Mouse (Mus musculus) layer of hippocampus, adult 11-12 months (tissue): ENCODE measurements at regions not wholly inside any gene's neighbourhood (a gene's known extent, or its start where the extent isn't known, plus 50 kb on each side); places are given as distances from the start of the nearest gene placed in this dataset.
A peak's percentile ranks its signal among the peaks of the same experiment; 100 is the strongest.

ENCODE experiments used
- DNase-seq: peaks from one replicate; pipeline ENCODE4 v3.0.0; 2022; ENCODE audit warnings: low spot score

DNA sequence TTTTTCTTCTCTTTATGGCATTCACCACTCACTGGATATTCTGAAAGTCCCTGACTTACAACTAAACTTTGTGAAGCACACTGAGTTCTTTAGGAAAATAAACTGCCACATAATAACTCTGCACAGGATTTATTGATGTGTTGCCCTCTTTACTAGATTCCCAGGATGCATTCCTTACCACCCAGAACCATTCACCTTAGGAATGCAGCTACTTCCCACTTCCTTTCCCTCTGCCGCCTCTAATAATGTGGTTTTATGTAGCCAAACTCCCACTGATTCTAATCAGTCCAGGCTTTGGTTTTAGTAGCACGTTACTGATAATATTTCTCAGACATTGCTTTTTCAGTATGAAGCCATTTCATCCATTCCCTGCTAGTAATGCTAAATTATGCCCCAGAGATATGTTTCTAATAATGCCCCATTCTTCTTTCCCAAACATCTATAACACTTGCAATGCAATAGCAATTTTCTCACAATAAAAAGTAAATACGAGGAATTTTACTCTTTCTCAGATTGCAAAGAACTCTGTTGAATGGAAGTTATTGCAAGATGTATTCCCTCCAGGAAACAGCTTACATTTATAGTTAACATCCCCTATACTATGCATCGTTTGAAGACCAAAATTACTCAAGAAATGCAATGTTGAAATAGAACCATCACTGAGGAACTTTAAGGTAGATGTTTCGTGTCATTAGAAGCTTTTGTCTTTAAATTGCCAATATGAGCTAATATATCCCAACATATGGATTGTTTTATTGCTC lies 145.2 kb upstream of the Zpld1 start:
- DNase-seq: no peak

DNA sequence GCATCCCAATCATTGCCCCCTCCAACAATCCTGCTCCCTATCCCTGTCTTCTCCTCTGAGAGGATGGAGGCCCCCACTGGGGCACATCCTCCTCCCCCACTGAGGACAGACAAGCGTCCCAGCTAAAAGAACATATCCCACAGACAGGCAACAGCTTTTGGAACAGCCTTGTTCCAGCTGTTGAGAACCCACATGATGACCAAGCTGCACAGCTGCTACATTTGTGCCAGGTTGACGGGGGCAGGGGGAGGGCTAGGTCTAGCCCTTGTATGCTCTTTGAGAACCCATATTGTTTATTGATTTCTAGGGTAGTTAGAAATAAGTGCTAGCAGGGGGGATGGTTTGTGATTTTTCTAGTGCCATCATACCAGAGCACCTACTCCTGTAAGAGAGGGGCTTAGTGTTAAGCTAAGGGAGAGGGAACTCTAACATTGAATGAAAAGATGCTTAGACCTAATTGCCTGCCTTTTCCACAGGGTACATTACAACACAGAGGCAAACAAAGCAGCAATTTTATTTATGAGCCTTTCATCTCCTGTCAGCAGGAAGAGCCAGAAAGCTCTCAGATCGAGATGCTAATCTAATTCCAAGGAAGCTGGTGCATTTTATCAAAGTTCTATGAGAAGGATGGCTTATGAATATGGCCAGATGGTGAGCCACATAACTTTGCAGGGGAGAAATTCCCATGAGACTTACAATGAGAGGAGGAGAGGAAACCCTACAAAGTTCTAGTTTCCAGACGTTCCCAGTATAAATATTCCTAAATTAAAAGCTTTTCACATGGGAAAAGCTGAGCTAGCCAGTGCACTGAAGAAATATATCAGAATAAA lies 137.6 kb upstream of the Zpld1 start:
- peak; percentile 11 for DNase-seq

DNA sequence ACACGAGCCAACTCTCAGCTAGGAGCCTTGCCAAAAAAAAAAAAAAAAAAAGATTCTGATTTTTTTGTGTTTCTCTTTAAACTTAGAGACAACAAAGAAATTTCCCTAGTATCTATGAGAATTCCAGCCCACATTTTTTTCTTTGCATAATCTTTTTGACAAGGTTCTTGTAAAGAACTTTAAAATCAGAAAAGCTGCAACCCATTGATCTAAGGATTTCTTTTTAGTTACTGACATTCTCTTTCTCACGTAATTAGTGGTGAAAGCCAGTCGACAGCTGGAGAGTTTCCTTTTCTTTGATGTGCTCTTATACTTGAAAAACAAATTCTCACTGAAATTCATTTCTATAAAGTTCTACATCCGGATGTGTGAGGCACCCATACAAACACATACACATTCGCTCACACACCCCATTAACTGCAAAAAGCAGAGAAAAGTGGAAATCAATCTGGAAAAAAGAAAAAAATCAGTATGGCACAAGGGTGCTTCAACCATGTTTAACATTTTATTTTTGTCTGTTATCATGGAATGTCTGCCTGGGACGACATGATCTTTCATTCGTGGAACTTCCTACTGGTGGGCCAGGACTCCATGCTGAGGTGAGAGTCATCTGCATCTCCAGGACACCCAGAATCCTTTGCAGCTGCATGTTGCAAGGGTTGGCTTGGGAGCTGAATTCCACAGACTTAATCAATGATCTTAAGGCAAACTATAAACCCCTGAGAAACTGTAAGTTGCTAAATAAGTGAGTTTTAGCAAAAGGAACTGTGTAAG lies 124.0 kb upstream of the Zpld1 start:
- DNase-seq: no peak

DNA sequence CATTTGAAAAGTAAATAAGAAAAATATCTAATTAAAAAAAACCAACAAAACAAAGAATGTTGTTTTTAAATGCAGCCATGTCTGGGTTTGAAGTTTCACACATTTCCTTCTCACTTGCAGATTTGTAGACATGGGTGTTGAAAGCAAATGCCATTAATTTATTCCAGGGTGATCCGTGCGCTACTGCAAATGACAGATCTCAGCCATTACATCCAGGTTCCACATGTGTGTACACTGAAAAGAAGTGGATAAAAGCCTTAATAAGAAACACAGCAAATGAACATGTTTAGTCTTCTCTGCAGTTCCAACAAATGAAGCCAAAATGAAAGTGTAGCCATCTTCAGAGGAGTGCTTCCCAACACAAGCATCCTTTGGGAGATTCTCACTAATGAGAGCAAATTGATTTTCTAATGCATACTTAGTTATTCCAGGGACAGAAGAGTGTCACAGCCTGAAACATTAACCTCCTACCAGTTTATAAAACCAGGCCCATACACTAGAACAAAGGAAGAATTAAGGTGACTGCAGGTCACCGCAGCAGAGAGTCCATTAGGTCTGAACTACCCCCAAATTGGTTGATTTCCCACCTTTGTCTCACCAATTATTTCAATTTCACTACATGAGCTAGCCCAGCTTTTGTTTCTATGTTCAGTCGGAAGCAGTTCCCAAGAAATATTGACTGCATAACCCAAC lies 123.2 kb upstream of the Zpld1 start:
- DNase-seq: no peak

DNA sequence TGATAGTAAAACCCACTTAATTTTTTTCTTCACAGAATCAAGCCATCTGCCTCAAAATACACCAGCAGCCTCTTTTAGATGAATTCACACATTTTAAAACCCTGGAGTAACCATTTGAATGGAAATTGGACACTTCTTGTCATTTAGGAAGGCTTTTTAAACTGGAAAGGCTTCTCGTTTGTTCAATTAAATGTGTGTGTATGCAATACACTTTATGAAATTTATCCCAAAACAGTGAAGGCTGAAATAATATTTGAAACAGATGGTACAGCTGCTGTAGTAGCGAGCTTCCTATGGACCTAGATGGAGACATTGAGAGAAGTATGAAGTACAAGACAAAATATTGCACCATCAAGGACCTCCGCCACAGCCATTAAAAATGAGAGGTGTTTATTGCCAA lies 121.1 kb upstream of the Zpld1 start:
- no peak for DNase-seq

DNA sequence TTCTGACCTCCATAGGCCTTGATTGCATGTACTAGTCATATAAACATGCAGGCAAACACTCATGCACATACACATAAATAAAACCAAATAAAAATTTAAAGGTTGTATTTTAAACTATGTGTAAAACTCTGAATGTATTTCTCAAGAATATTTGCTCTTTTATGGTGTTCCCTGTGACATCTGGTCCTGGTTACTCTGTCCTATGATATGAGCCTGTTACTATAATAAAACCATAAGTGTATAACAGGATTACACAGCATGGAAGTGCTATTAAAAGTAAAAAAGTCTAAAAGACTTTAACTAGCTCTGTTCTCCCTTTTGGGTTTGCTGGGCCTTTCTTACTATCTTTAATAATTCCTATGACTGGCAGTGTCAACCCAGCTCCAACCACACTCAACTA lies 103.0 kb upstream of the Zpld1 start:
- DNase-seq: no peak

DNA sequence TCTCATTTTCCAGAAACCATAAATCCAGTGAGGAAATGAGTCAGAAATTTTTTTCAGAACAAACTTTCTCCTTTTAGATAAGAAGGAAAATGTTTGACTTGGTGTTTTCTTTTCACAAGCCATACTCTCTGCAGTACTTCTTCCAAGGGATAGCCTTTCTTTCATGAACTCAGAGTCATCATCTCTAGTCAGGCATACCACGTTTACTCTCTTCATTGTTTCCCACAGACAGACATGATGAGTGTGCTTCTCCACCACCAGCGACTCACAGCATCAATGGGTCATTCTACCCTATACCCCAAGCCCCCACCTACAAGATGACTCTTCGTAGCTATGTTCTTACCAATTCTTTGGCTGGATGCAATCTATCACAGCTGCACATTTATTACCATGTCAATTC lies 97.1 kb upstream of the Zpld1 start:
- no peak for DNase-seq

DNA sequence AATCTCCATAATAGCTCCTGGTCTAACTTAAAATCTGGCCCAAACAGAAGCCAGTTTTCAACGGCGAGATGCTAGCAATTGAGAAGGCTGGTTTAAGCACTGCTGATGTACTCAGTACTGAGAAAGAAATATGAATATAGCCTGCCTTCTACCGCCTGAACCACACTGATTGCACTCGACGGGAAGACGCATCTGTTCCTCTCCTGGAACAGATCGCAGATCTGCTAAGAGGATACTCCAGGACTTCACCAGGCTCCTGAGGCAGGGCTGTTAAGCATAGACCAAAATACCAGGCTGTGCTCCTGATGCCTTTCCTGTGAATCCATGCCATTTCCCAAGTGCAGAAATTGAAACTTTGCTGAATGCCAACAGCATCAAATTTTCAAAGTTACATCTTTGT lies 92.6 kb upstream of the Zpld1 start:
- no peak for DNase-seq

DNA sequence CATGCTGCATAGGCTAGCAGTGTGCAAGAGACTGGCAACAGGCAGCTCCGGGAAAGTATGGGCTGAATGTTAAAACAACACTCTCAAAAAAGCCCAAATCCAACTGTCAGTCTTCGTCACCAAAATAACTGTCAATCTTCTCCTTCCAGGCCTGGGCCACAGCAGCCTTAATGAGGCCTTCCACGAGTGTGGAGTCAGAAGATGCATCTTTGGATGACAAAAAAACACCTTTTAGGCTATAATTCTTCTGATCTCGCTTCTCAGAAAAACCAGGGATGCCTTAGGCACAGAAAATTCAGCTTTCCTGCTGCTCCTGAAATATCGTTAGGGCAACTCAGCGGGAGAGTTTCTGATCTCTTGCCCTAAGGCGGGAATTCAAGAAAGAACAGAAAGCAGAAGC lies 82.2 kb upstream of the Zpld1 start:
- DNase-seq: no peak

DNA sequence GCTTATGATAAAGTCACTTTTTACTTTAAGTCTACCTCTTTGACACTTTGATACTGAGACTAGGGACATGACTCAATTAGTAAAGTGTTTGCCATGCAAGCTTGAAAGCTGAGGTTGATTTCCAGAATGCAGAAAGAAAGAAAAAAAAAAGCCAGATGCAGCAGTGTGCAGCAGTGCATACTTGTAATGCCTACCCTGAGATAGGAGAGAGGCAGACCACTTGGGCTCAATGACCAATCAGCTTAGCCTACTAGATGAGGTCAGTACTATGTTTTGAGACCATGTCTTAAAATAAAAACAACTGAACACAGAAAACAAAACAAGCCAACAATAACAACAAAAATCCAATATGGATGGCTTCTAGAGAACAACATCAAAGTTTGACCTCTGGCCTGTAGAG lies 81.4 kb upstream of the Zpld1 start:
- DNase-seq: no peak

DNA sequence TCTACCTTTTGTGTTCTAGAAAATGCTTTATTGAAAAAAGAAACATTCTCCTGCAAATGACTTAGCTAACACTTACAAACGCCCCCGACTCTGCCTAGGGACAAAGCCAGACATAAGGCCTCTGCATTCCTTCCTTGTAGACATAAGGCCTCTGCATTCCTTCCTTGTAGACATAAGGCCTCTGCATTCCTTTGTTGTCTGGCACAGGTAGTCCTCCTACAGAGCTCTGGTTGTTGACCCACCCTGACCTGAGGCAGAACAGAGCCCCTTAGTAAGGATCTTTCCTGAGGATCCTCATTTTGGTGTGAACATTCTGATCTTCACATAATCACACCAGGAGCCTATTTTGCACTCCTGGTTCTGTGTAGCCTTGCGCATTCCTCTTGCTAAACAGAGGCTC lies 80.9 kb upstream of the Zpld1 start:
- no peak for DNase-seq

DNA sequence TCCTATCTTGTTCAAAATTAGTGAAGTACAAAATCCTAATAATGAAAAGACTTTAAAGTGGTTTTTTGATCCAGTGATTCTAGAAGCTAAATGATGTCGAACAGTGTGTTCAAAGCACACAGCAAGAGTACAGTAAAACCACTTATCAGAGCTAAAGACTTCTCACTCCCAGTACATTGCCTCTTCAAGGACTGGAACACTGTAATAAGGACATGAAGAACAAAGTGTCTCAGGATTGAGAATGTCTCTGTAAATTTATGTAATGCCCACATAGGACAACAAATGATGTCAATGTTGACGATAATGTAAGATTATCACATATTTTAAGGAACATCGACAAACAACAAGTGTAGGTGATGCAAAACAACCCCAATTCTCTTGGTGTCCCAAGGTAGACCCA lies 78.1 kb upstream of the Zpld1 start:
- DNase-seq: no peak

DNA sequence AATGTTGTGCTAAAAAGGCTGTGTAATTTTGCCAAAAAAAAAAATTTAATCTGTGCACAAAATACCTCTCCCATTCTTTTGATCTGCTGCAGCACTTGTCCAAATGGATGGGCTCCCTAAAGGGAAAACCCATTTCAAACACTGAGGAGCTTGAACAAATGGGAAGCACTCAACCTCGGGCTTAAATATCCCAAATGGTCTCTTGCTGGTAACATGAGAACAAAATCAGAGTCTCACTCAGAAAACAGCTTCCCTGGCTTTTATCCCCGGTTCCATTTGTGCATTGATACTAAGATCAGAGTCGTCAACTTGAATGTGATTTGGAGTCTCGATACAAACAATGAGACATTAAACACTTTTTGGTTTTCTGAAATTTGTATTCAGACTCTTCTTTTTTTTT lies 59.9 kb upstream of the Zpld1 start:
- DNase-seq: no peak

DNA sequence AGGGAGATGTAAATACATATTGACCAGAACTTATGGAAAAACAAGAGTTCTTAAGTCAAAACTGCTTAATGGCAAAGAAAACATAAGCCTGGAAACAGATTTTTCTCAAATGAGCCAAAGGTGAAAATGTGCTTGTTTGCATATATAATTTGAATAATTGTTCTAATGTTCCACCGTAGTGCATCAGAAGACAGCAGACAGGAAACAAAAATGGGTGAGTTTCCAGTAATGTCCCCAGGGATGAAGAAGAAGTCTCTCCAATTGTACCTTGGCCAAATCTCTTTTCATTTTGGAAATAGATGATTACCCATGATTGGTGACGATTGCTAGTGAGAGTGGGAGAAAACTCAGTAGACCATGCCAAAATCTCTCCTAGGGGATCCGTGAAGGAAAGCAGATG lies 58.3 kb upstream of the Zpld1 start:
- no peak for DNase-seq
